Mouse (Mus musculus): Measurements from ENCODE around the gene Lrrn2.

Gene Lrrn2

GRCm38 (mm10) chr1:132885701-132886100 is 5.6 kb downstream of the Lrrn2 start:
- no peak for DNase-seq (ENCODE audit: low read depth, low spot score)

- no peak for DNase-seq (ENCODE audit: low read depth, low spot score)
These were observed 6.6 kb downstream of the Lrrn2 start for GRCm38 (mm10) chr1:132886626-132887025.

GRCm38 (mm10) chr1:132888811-132889210 is 8.7 kb downstream of the Lrrn2 start:
- no peak for DNase-seq (ENCODE audit: low read depth, low spot score)

- no peak for DNase-seq (ENCODE audit: low read depth, low spot score)
These were observed 10.2 kb downstream of the Lrrn2 start for GRCm38 (mm10) chr1:132890161-132890794.

- DNase-seq (ENCODE audit: low read depth, low spot score), result no peak
These were observed 12.0 kb downstream of the Lrrn2 start for GRCm38 (mm10) chr1:132892065-132892464.

GRCm38 (mm10) chr1:132893311-132894077 is 13.4 kb downstream of the Lrrn2 start:
- DNase-seq (ENCODE audit: low read depth, low spot score), result no peak

- DNase-seq (ENCODE audit: low read depth, low spot score), result no peak
These were observed 19.0 kb downstream of the Lrrn2 start for GRCm38 (mm10) chr1:132899029-132899428.

GRCm38 (mm10) chr1:132899626-132900025 is 19.6 kb downstream of the Lrrn2 start:
- no peak for DNase-seq (ENCODE audit: low read depth, low spot score)

GRCm38 (mm10) chr1:132900945-132901344 is 20.9 kb downstream of the Lrrn2 start:
- DNase-seq (ENCODE audit: low read depth, low spot score), result no peak

GRCm38 (mm10) chr1:132903519-132903918 is 23.4 kb downstream of the Lrrn2 start:
- DNase-seq (ENCODE audit: low read depth, low spot score), result no peak

- no peak for DNase-seq (ENCODE audit: low read depth, low spot score)
These were observed 29.0 kb downstream of the Lrrn2 start for GRCm38 (mm10) chr1:132909090-132909489.

GRCm38 (mm10) chr1:132909951-132910350 is 29.9 kb downstream of the Lrrn2 start:
- DNase-seq (ENCODE audit: low read depth, low spot score), result no peak

GRCm38 (mm10) chr1:132910414-132911041 is 30.5 kb downstream of the Lrrn2 start:
- no peak for DNase-seq (ENCODE audit: low read depth, low spot score)

GRCm38 (mm10) chr1:132915849-132916493 is 35.9 kb downstream of the Lrrn2 start:
- DNase-seq (ENCODE audit: low read depth, low spot score), result no peak

GRCm38 (mm10) chr1:132917554-132917953 is 37.5 kb downstream of the Lrrn2 start:
- DNase-seq (ENCODE audit: low read depth, low spot score), result no peak

- DNase-seq (ENCODE audit: low read depth, low spot score), result no peak
These were observed 38.1 kb downstream of the Lrrn2 start for GRCm38 (mm10) chr1:132918117-132918680.

- DNase-seq (ENCODE audit: low read depth, low spot score), result no peak
These were observed 39.2 kb downstream of the Lrrn2 start for GRCm38 (mm10) chr1:132919258-132919657.

- no peak for DNase-seq (ENCODE audit: low read depth, low spot score)
These were observed 41.0 kb downstream of the Lrrn2 start for GRCm38 (mm10) chr1:132921071-132921470.

- DNase-seq (ENCODE audit: low read depth, low spot score), result no peak
These were observed 42.2 kb downstream of the Lrrn2 start for GRCm38 (mm10) chr1:132922257-132922656.

GRCm38 (mm10) chr1:132925270-132925669 is 45.2 kb downstream of the Lrrn2 start:
- no peak for DNase-seq (ENCODE audit: low read depth, low spot score)

GRCm38 (mm10) chr1:132928032-132928906 is 48.2 kb downstream of the Lrrn2 start:
- DNase-seq (ENCODE audit: low read depth, low spot score), result no peak

All from 3T3-L1 (cell line).